Mouse (Mus musculus): ENCODE results near the gene Nsf. TPM values are rescaled to one million over a fixed set of nuclear protein-coding genes. Genes with fewer than 3 reads are reported as not detected.

Nsf gene
- polyA plus RNA-seq, 1 experiment from 2014 or later = 30.6 TPM

- 63% methylated on average over 16 of the region's 16 CpGs for WGBS
- H3K9me3 ChIP-seq (ENCODE audit: control insufficient read depth, low read length) = no peaks in the 10 kb centered on the region
- H3K4me3 ChIP-seq (ENCODE audit: low read depth, low read length) = no peak overlapping the region
- no peak for DNase-seq (ENCODE audit: low spot score)
- no peaks in the 10 kb centered on the region for H3K27me3 ChIP-seq (ENCODE audit: control insufficient read depth, insufficient read depth, low read length)
- H3K9ac ChIP-seq (ENCODE audit: low read length) = no peak overlapping the region
- peaks cover 3% of the 10 kb centered on the region for H3K36me3 ChIP-seq (ENCODE audit: control insufficient read depth, insufficient read depth, low read length)
- H3K4me2 ChIP-seq (replicated peaks; ENCODE audit: low read depth) = no peak overlapping the region
- no peak for ATAC-seq (ENCODE audit: low FRiP score, low TSS enrichment)
- H3K4me1 ChIP-seq (replicated peaks; ENCODE audit: control insufficient read depth, insufficient read depth) = no peaks in the 10 kb centered on the region
- no peak overlapping the region for H3K27ac ChIP-seq (replicated peaks)
- TF ChIP-seq CTCF (IDR thresholded peaks at IDR 0.05; ENCODE audit: low read depth) (no peak), EP300 (optimal IDR thresholded peaks at IDR 0.05) (no peak)
These were observed 101.1 kb downstream of the Nsf start for GRCm38 (mm10) chr11:103852590-103853283.

GRCm38 (mm10) chr11:103848287-103848686, 105.6 kb downstream of the Nsf start:
- H3K4me2 ChIP-seq (replicated peaks; ENCODE audit: low read depth) = no peak overlapping the region

GRCm38 (mm10) chr11:103840834-103841233, 113.0 kb downstream of the Nsf start:
- ATAC-seq (ENCODE audit: low FRiP score, low TSS enrichment) (no peak), DNase-seq (ENCODE audit: low spot score) (no peak)
- no peak overlapping the region for H3K4me2 ChIP-seq (replicated peaks; ENCODE audit: low read depth)
- H3K4me3 ChIP-seq (ENCODE audit: low read depth, low read length) = no peak overlapping the region
- H3K4me1 ChIP-seq (replicated peaks; ENCODE audit: control insufficient read depth, insufficient read depth) = no peaks in the 10 kb centered on the region
- 39% methylated on average over 11 of the region's 11 CpGs for WGBS
- H3K27me3 ChIP-seq (ENCODE audit: control insufficient read depth, insufficient read depth, low read length) = no peaks in the 10 kb centered on the region
- no peak overlapping the region for H3K9ac ChIP-seq (ENCODE audit: low read length)
- H3K27ac ChIP-seq (replicated peaks) = no peak overlapping the region
- no peaks in the 10 kb centered on the region; the same call in 1 of the 2 replicates for H3K36me3 ChIP-seq (ENCODE audit: control insufficient read depth, insufficient read depth, low read length)
- H3K9me3 ChIP-seq (ENCODE audit: control insufficient read depth, low read length) = no peaks in the 10 kb centered on the region
- TF ChIP-seq EP300 (optimal IDR thresholded peaks at IDR 0.05) (no peak), CTCF (IDR thresholded peaks at IDR 0.05; ENCODE audit: low read depth) (no peak)

More at GRCm38 (mm10) chr11:103848287-103848686, 105.6 kb downstream of the Nsf start:
- WGBS = 83% methylated on average over 11 of the region's 11 CpGs
- DNase-seq (ENCODE audit: low spot score) (no peak), ATAC-seq (ENCODE audit: low FRiP score, low TSS enrichment) (no peak)
- TF ChIP-seq CTCF (IDR thresholded peaks at IDR 0.05; ENCODE audit: low read depth) = no peak
- TF ChIP-seq EP300 (optimal IDR thresholded peaks at IDR 0.05) = no peak
- no peaks in the 10 kb centered on the region for H3K27me3 ChIP-seq (ENCODE audit: control insufficient read depth, insufficient read depth, low read length)
- H3K4me3 ChIP-seq (ENCODE audit: low read depth, low read length) = no peak overlapping the region
- H3K9me3 ChIP-seq (ENCODE audit: control insufficient read depth, low read length) = no peaks in the 10 kb centered on the region
- H3K27ac ChIP-seq (replicated peaks) = no peak overlapping the region
- H3K4me1 ChIP-seq (replicated peaks; ENCODE audit: control insufficient read depth, insufficient read depth) = no peaks in the 10 kb centered on the region
- H3K9ac ChIP-seq (ENCODE audit: low read length) = no peak overlapping the region
- H3K36me3 ChIP-seq (ENCODE audit: control insufficient read depth, insufficient read depth, low read length) = peaks cover 3% of the 10 kb centered on the region; the same call in 1 of the 2 replicates

GRCm38 (mm10) chr11:103838955-103839354, 114.9 kb downstream of the Nsf start:
- WGBS = 56% methylated on average over 2 of the region's 2 CpGs

GRCm38 (mm10) chr11:103832331-103832730, 121.5 kb downstream of the Nsf start:
- Histone ChIP-seq H3K27me3 (ENCODE audit: control insufficient read depth, insufficient read depth, low read length) (no peaks in the 10 kb centered on the region), H3K36me3 (ENCODE audit: control insufficient read depth, insufficient read depth, low read length) (no peaks in the 10 kb centered on the region; the same call in 1 of the 2 replicates), H3K4me3 (ENCODE audit: low read depth, low read length) (no peak overlapping the region), H3K9ac (ENCODE audit: low read length) (no peak overlapping the region), H3K9me3 (ENCODE audit: control insufficient read depth, low read length) (no peaks in the 10 kb centered on the region), H3K4me1 (replicated peaks; ENCODE audit: control insufficient read depth, insufficient read depth) (no peaks in the 10 kb centered on the region), H3K4me2 (replicated peaks; ENCODE audit: low read depth) (no peak overlapping the region), H3K27ac (replicated peaks) (no peak overlapping the region)
- ATAC-seq (ENCODE audit: low FRiP score, low TSS enrichment) = no peak
- TF ChIP-seq CTCF (IDR thresholded peaks at IDR 0.05; ENCODE audit: low read depth) = no peak
- 84% methylated on average over 4 of the region's 4 CpGs for WGBS
- no peak for DNase-seq (ENCODE audit: low spot score)

More at GRCm38 (mm10) chr11:103838955-103839354, 114.9 kb downstream of the Nsf start:
- TF ChIP-seq CTCF (IDR thresholded peaks at IDR 0.05; ENCODE audit: low read depth) (no peak), EP300 (optimal IDR thresholded peaks at IDR 0.05) (no peak)
- Histone ChIP-seq H3K36me3 (ENCODE audit: control insufficient read depth, insufficient read depth, low read length) (no peaks in the 10 kb centered on the region; the same call in 1 of the 2 replicates), H3K9me3 (ENCODE audit: control insufficient read depth, low read length) (no peaks in the 10 kb centered on the region), H3K9ac (ENCODE audit: low read length) (no peak overlapping the region), H3K4me1 (replicated peaks; ENCODE audit: control insufficient read depth, insufficient read depth) (no peaks in the 10 kb centered on the region), H3K27ac (replicated peaks) (no peak overlapping the region), H3K4me3 (ENCODE audit: low read depth, low read length) (no peak overlapping the region), H3K4me2 (replicated peaks; ENCODE audit: low read depth) (no peak overlapping the region), H3K27me3 (ENCODE audit: control insufficient read depth, insufficient read depth, low read length) (no peaks in the 10 kb centered on the region)
- no peak for ATAC-seq (ENCODE audit: low FRiP score, low TSS enrichment)
- no peak for DNase-seq (ENCODE audit: low spot score)

- H3K4me2 ChIP-seq (replicated peaks; ENCODE audit: low read depth) = no peak overlapping the region
- TF ChIP-seq CTCF (IDR thresholded peaks at IDR 0.05; ENCODE audit: low read depth) = no peak
- no peak for TF ChIP-seq EP300 (optimal IDR thresholded peaks at IDR 0.05)
- H3K27me3 ChIP-seq (ENCODE audit: control insufficient read depth, insufficient read depth, low read length) = no peaks in the 10 kb centered on the region
- 74% methylated on average over 3 of the region's 3 CpGs for WGBS
- H3K9ac ChIP-seq (ENCODE audit: low read length) = no peak overlapping the region
- ATAC-seq (ENCODE audit: low FRiP score, low TSS enrichment) (no peak), DNase-seq (ENCODE audit: low spot score) (no peak)
- H3K4me1 ChIP-seq (replicated peaks; ENCODE audit: control insufficient read depth, insufficient read depth) = no peaks in the 10 kb centered on the region
- no peaks in the 10 kb centered on the region; the same call in 1 of the 2 replicates for H3K36me3 ChIP-seq (ENCODE audit: control insufficient read depth, insufficient read depth, low read length)
- H3K9me3 ChIP-seq (ENCODE audit: control insufficient read depth, low read length) = no peaks in the 10 kb centered on the region
- H3K27ac ChIP-seq (replicated peaks) = no peak overlapping the region
- H3K4me3 ChIP-seq (ENCODE audit: low read depth, low read length) = no peak overlapping the region
These were observed 122.1 kb downstream of the Nsf start for GRCm38 (mm10) chr11:103831766-103832165.
